8 mouse cellular contexts compared by ENCODE assay signal in genomic region chr10:67247145-67247544, GRCm38 (mm10). TPM values are rescaled to one million over a fixed set of nuclear protein-coding genes. Genes with fewer than 3 reads are reported as not detected.
DNase-seq lines count a peak whose midpoint lies in the region; ATAC-seq and TF ChIP-seq lines count a peak whose summit lies in the region.
"Had no signal": no experiment of that assay in that cellular context is flagged by ENCODE, and none has a peak within 500 bp of the region (broad histone marks: within the 10 kb centered on the region; RNA-seq: fewer than 3 reads in every experiment).

No protein-coding gene starts in this region.

- 88% methylated on average over 4 of the region's 4 CpGs for WGBS in intestine, embryonic 14.5 days
- 94% methylated on average over 4 of the region's 4 CpGs for WGBS in intestine, embryonic 15.5 days
- 91% methylated on average over 4 of the region's 4 CpGs for WGBS in lung, adult 2 months

- H3K27ac ChIP-seq in intestine, embryonic 14.5 days (ENCODE audit: low read depth) = no peak overlapping the region
- H3K27ac ChIP-seq in intestine, embryonic 15.5 days = no peak overlapping the region
- H3K27ac ChIP-seq in ES-Bruce4 (ENCODE audit: insufficient read depth, low read length) = no peak overlapping the region
- H3K27ac ChIP-seq: hindbrain, embryonic 15.5 days had no signal

- H3K27me3 ChIP-seq in intestine, embryonic 14.5 days (replicated peaks; ENCODE audit: control insufficient read depth, insufficient read depth, low read length) = no peaks in the 10 kb centered on the region
- H3K27me3 ChIP-seq in intestine, embryonic 15.5 days (replicated peaks) = no peaks in the 10 kb centered on the region
- H3K27me3 ChIP-seq in ES-Bruce4 (ENCODE audit: control insufficient read depth, insufficient read depth, low read length, poor library complexity, severe bottlenecking) = no peaks in the 10 kb centered on the region
- H3K27me3 ChIP-seq in splenic B cell, adult 2 months (ENCODE audit: control insufficient read depth, insufficient read depth, low read length, poor library complexity, severe bottlenecking) = no peaks in the 10 kb centered on the region
- H3K27me3 ChIP-seq: hindbrain, embryonic 15.5 days had no signal

- TF ChIP-seq CTCF in ES-Bruce4 (IDR thresholded peaks at IDR 0.05; ENCODE audit: low read depth, low read length) = peak; percentile 57
- peak; percentile 33 for TF ChIP-seq CTCF in lung, adult 2 months (IDR thresholded peaks at IDR 0.05; ENCODE audit: insufficient read depth, low read length)

- no peaks in the 10 kb centered on the region for H3K4me1 ChIP-seq in intestine, embryonic 14.5 days (replicated peaks; ENCODE audit: control insufficient read depth, insufficient read depth, low read length)
- no peaks in the 10 kb centered on the region for H3K4me1 ChIP-seq in intestine, embryonic 15.5 days (replicated peaks)
- peaks cover 2% of the 10 kb centered on the region for H3K4me1 ChIP-seq in ES-Bruce4 (ENCODE audit: control insufficient read depth, insufficient read depth, low read length)
- no peaks in the 10 kb centered on the region; the same call in 1 of the 2 replicates for H3K4me1 ChIP-seq in lung, adult 2 months (ENCODE audit: control insufficient read depth, insufficient read depth, low read length)
- H3K4me1 ChIP-seq: hindbrain, embryonic 15.5 days had no signal

- H3K36me3 ChIP-seq in intestine, embryonic 14.5 days (ENCODE audit: control insufficient read depth, insufficient read depth, low read length) = peaks cover 68% of the 10 kb centered on the region
- peaks cover 29% of the 10 kb centered on the region for H3K36me3 ChIP-seq in intestine, embryonic 15.5 days
- peaks cover 55% of the 10 kb centered on the region for H3K36me3 ChIP-seq in ES-Bruce4 (ENCODE audit: control insufficient read depth, insufficient read depth, low read length, poor library complexity, severe bottlenecking)
- peaks cover 39% of the 10 kb centered on the region for H3K36me3 ChIP-seq in splenic B cell, adult 2 months (ENCODE audit: control insufficient read depth, insufficient read depth, low read length, poor library complexity, severe bottlenecking)

- TF ChIP-seq EP300 in ES-Bruce4 (IDR thresholded peaks at IDR 0.05; ENCODE audit: insufficient read depth, low read depth, low read length) = no peak

- no peak overlapping the region for H3K4me2 ChIP-seq in intestine, embryonic 14.5 days (ENCODE audit: low read length)
- no peak overlapping the region for H3K4me2 ChIP-seq in intestine, embryonic 15.5 days (replicated peaks)
- H3K4me2 ChIP-seq: hindbrain, embryonic 15.5 days had no signal

- TF ChIP-seq POLR2A in ES-Bruce4 (IDR thresholded peaks at IDR 0.05; ENCODE audit: insufficient read depth, low read length) = no peak
- TF ChIP-seq POLR2A in lung, adult 2 months (IDR thresholded peaks at IDR 0.05; ENCODE audit: borderline replicate concordance, extremely low read depth, low read depth, low read length) = no peak

- no peak overlapping the region for H3K4me3 ChIP-seq in intestine, embryonic 14.5 days (ENCODE audit: low read depth, low read length)
- no peak overlapping the region for H3K4me3 ChIP-seq in intestine, embryonic 15.5 days (replicated peaks)
- H3K4me3 ChIP-seq in ES-Bruce4 (ENCODE audit: low read depth, low read length) = no peak overlapping the region
- H3K4me3 ChIP-seq in lung, adult 2 months (replicated peaks; ENCODE audit: extremely low read depth, low read depth, low read length) = no peak overlapping the region
- H3K4me3 ChIP-seq: hindbrain, embryonic 15.5 days had no signal

- H3K9me3 ChIP-seq in intestine, embryonic 14.5 days (ENCODE audit: control insufficient read depth, low read length) = no peaks in the 10 kb centered on the region
- no peaks in the 10 kb centered on the region for H3K9me3 ChIP-seq in intestine, embryonic 15.5 days
- H3K9me3 ChIP-seq in ES-Bruce4 (replicated peaks; ENCODE audit: control insufficient read depth, insufficient read depth, low read length, poor library complexity, severe bottlenecking) = no peaks in the 10 kb centered on the region
- H3K9me3 ChIP-seq: hindbrain, embryonic 15.5 days had no signal

- no peak for ATAC-seq in intestine, embryonic 14.5 days (replicated peaks; ENCODE audit: low FRiP score, low TSS enrichment, low read depth)
- no peak for ATAC-seq in intestine, embryonic 15.5 days

- peak; percentile 63 for DNase-seq in intestine, embryonic 14.5 days (ENCODE audit: low spot score)
- DNase-seq in B cell, adult 2 months = peak; percentile 79
- DNase-seq in embryo, embryonic 10.5 days (ENCODE audit: low spot score) = peak; percentile 62
- DNase-seq in lung, adult 2 months = no peak
- peak; percentile 70 for DNase-seq in splenic B cell, adult 2 months (ENCODE audit: low read depth, low spot score)

- H3K9ac ChIP-seq in intestine, embryonic 14.5 days (ENCODE audit: low read length) = no peak overlapping the region
- no peak overlapping the region for H3K9ac ChIP-seq in intestine, embryonic 15.5 days
- no peak overlapping the region for H3K9ac ChIP-seq in ES-Bruce4 (ENCODE audit: low read depth, poor library complexity, severe bottlenecking)
- H3K9ac ChIP-seq: hindbrain, embryonic 15.5 days had no signal

RNA-seq across cellular contexts. Expression of gene Nrbf2, which starts 38.0 kb away (rescaled TPM):
- polyA plus RNA-seq in intestine, embryonic 14.5 days (2014; fragmentation: Nextera tagmentation; extraction: Ambion mirVana) = 36.0 and 39.6 TPM in 2 replicates
- polyA plus RNA-seq in intestine, embryonic 15.5 days (2015; fragmentation: Nextera tagmentation; extraction: Ambion mirVana) = 33.4 and 34.3 TPM in 2 replicates
- 22.5 and 24.6 TPM in 2 replicates for polyA plus RNA-seq in ES-Bruce4 (2011; ENCODE audit: insufficient read depth, insufficient read length, low read depth, missing spikeins)
- 8.3 TPM in 2 replicates for polyA plus RNA-seq in lung, adult 2 months (2012; rRNA removed)
